Mouse (Mus musculus): ENCODE results near the gene Spaca4.

GRCm38 (mm10) chr7:45725713-45726112, at the start of gene Spaca4:
- no peak for TF ChIP-seq CTCF (IDR thresholded peaks at IDR 0.05; ENCODE audit: extremely low read depth, insufficient read length, insufficient replicate concordance, low read depth, low read length)
- no peak for TF ChIP-seq POLR2A (IDR thresholded peaks at IDR 0.05; ENCODE audit: low read depth, low read length)

Measured in small intestine, adult 2 months (tissue).